Mouse (Mus musculus) T-helper 2 cell (primary cell): Measurements from ENCODE around the gene Dynlrb1.

ENCODE experiments used
- in situ Hi-C: fragments of 300-600 bp; cut with MboI, MseI; formaldehyde crosslinking; loops from one replicate; pipeline ENCODE4 v1.15.1; 2025; ENCODE audit warnings: high pct_unique_total_duplicates

Dynlrb1 gene

GRCm38 (mm10) chr2:155279163-155279562 is 42.8 kb downstream of the Dynlrb1 start:
- in situ Hi-C loops, result no loop called here

- in situ Hi-C loops, result no loop called here
Measured at GRCm38 (mm10) chr2:155280116-155280515, 43.8 kb downstream of the Dynlrb1 start.

- in situ Hi-C loops, result no loop called here
Measured at GRCm38 (mm10) chr2:155283793-155284192, 47.5 kb downstream of the Dynlrb1 start.

GRCm38 (mm10) chr2:155284647-155285046 is 48.3 kb downstream of the Dynlrb1 start:
- in situ Hi-C loops, result no loop called here

- in situ Hi-C loops, result no loop called here
Measured at GRCm38 (mm10) chr2:155285744-155286143, 49.4 kb downstream of the Dynlrb1 start.

GRCm38 (mm10) chr2:155287456-155288250 is 51.3 kb downstream of the Dynlrb1 start:
- in situ Hi-C loops, result no loop called here

GRCm38 (mm10) chr2:155290066-155290465 is 53.7 kb downstream of the Dynlrb1 start:
- in situ Hi-C loops, result no loop called here

- in situ Hi-C loops, result no loop called here
Measured at GRCm38 (mm10) chr2:155293382-155293781, 57.0 kb downstream of the Dynlrb1 start.

GRCm38 (mm10) chr2:155293946-155294345 is 57.6 kb downstream of the Dynlrb1 start:
- in situ Hi-C loops, result no loop called here

GRCm38 (mm10) chr2:155295453-155295852 is 59.1 kb downstream of the Dynlrb1 start:
- in situ Hi-C loops, result no loop called here

GRCm38 (mm10) chr2:155299563-155299962 is 63.2 kb downstream of the Dynlrb1 start:
- in situ Hi-C loops, result no loop called here
